Mouse (Mus musculus) limb, embryonic 10.5 days (tissue): ENCODE results near the gene Paxbp1. TPM values are rescaled to one million over a fixed set of nuclear protein-coding genes. Genes with fewer than 3 reads are reported as not detected.
A peak's percentile ranks its signal among the peaks of the same experiment; 100 is the strongest.

Experiments used
- DNase-seq: peaks from one replicate; pipeline ENCODE4 v3.0.0-alpha.2; 2017; ENCODE audit warnings: low spot score
- H3K27ac ChIP-seq: fragments of 300-500 bp; sonication (generic); 2 replicates; pipeline ENCODE4 v1.5.1; 2016; ENCODE audit warnings: mild to moderate bottlenecking
- H3K27me3 ChIP-seq: fragments of 300-500 bp; sonication (generic); 2 replicates; pipeline ENCODE4 v1.6.1; 2016; ENCODE audit warnings: low read depth, mild to moderate bottlenecking; ENCODE audit not compliant: poor library complexity, severe bottlenecking
- H3K36me3 ChIP-seq: fragments of 300-500 bp; sonication (generic); 2 replicates; pipeline ENCODE4 v1.6.1; 2016; ENCODE audit warnings: mild to moderate bottlenecking, moderate library complexity
- H3K4me1 ChIP-seq: fragments of 300-500 bp; sonication (generic); 2 replicates; pipeline ENCODE4 v1.6.1; 2016
- H3K4me3 ChIP-seq: fragments of 300-500 bp; sonication (generic); 2 replicates; pipeline ENCODE4 v1.5.1; 2016; ENCODE audit warnings: mild to moderate bottlenecking, moderate library complexity
- H3K9me3 ChIP-seq: fragments of 300-500 bp; sonication (generic); replicated peaks from 2 replicates; pipeline ENCODE4 v1.6.1; 2016; ENCODE audit warnings: mild to moderate bottlenecking
- WGBS: fragments of 180-500 bp; shearing (Covaris S2); methylation state at CpG from one replicate; pipeline ENCODE4 v1.1.7; 2016; 5-methylcytosine and 5-hydroxymethylcytosine counted together
- polyA plus RNA-seq: library from polyadenylated mRNA; unstranded; fragments of >200 nt; fragmentation: Nextera tagmentation; extraction: Ambion mirVana; gene quantifications from 2 replicates; pipeline ENCODE4 v1.2.1, GENCODE M21; 2016

Paxbp1 gene
- polyA plus RNA-seq, 1 experiment from 2014 or later: 76.1 TPM

GRCm38 (mm10) chr16:91035866-91036265 lies 8.5 kb downstream of the Paxbp1 start:
- H3K9me3 ChIP-seq: no peaks in the 10 kb centered on the region
- H3K4me1 ChIP-seq: no peaks in the 10 kb centered on the region
- WGBS: 91% methylated on average over 10 of the region's 10 CpGs
- H3K36me3 ChIP-seq: peaks cover 96% of the 10 kb centered on the region
- no peaks in the 10 kb centered on the region for H3K27me3 ChIP-seq
- no peak for DNase-seq
- H3K27ac ChIP-seq: no peak overlapping the region
- H3K4me3 ChIP-seq: no peak overlapping the region

- H3K36me3 ChIP-seq: peaks cover 97% of the 10 kb centered on the region
- DNase-seq: no peak
- no peak overlapping the region for H3K27ac ChIP-seq
- no peaks in the 10 kb centered on the region for H3K4me1 ChIP-seq
- no peaks in the 10 kb centered on the region for H3K27me3 ChIP-seq
- 94% methylated on average over 4 of the region's 4 CpGs for WGBS
- H3K4me3 ChIP-seq: no peak overlapping the region
- H3K9me3 ChIP-seq: no peaks in the 10 kb centered on the region
Observed at GRCm38 (mm10) chr16:91030751-91031150, 13.6 kb downstream of the Paxbp1 start.

GRCm38 (mm10) chr16:91029901-91030300 lies 14.4 kb downstream of the Paxbp1 start:
- no peak overlapping the region for H3K27ac ChIP-seq
- peaks cover 99% of the 10 kb centered on the region for H3K36me3 ChIP-seq
- no peak overlapping the region for H3K4me3 ChIP-seq
- H3K9me3 ChIP-seq: no peaks in the 10 kb centered on the region
- H3K27me3 ChIP-seq: no peaks in the 10 kb centered on the region
- H3K4me1 ChIP-seq: no peaks in the 10 kb centered on the region
- no peak for DNase-seq
- 95% methylated on average over 2 of the region's 2 CpGs for WGBS

- no peaks in the 10 kb centered on the region for H3K4me1 ChIP-seq
- no peaks in the 10 kb centered on the region for H3K9me3 ChIP-seq
- H3K27ac ChIP-seq: no peak overlapping the region
- WGBS: 92% methylated on average over 8 of the region's 8 CpGs
- H3K27me3 ChIP-seq: no peaks in the 10 kb centered on the region
- H3K4me3 ChIP-seq: no peak overlapping the region
- no peak for DNase-seq
- peaks cover 99% of the 10 kb centered on the region for H3K36me3 ChIP-seq
Observed at GRCm38 (mm10) chr16:91029161-91029743, 15.1 kb downstream of the Paxbp1 start.

- no peaks in the 10 kb centered on the region for H3K27me3 ChIP-seq
- H3K36me3 ChIP-seq: peaks cover 99% of the 10 kb centered on the region
- H3K9me3 ChIP-seq: no peaks in the 10 kb centered on the region
- no peak for DNase-seq
- 93% methylated on average over 4 of the region's 4 CpGs for WGBS
- no peak overlapping the region for H3K4me3 ChIP-seq
- no peaks in the 10 kb centered on the region for H3K4me1 ChIP-seq
- H3K27ac ChIP-seq: no peak overlapping the region
Observed at GRCm38 (mm10) chr16:91026290-91026689, 18.1 kb downstream of the Paxbp1 start.

GRCm38 (mm10) chr16:91023384-91023783 lies 21.0 kb downstream of the Paxbp1 start:
- H3K27ac ChIP-seq: no peak overlapping the region
- H3K27me3 ChIP-seq: no peaks in the 10 kb centered on the region
- H3K36me3 ChIP-seq: peaks cover 99% of the 10 kb centered on the region
- H3K4me3 ChIP-seq: no peak overlapping the region
- peak; percentile 48 for DNase-seq
- WGBS: 97% methylated on average over 1 of the region's 1 CpGs
- H3K4me1 ChIP-seq: no peaks in the 10 kb centered on the region
- no peaks in the 10 kb centered on the region for H3K9me3 ChIP-seq

- no peak for DNase-seq
- peaks cover 98% of the 10 kb centered on the region for H3K36me3 ChIP-seq
- H3K4me1 ChIP-seq: no peaks in the 10 kb centered on the region
- H3K27ac ChIP-seq: no peak overlapping the region
- no peaks in the 10 kb centered on the region for H3K27me3 ChIP-seq
- 92% methylated on average over 10 of the region's 10 CpGs for WGBS
- H3K4me3 ChIP-seq: no peak overlapping the region
- H3K9me3 ChIP-seq: no peaks in the 10 kb centered on the region
Observed at GRCm38 (mm10) chr16:91020842-91021483, 23.4 kb downstream of the Paxbp1 start.

GRCm38 (mm10) chr16:91019476-91019875 lies 24.9 kb downstream of the Paxbp1 start:
- peaks cover 98% of the 10 kb centered on the region for H3K36me3 ChIP-seq
- H3K4me1 ChIP-seq: no peaks in the 10 kb centered on the region
- no peak overlapping the region for H3K27ac ChIP-seq
- WGBS: 97% methylated on average over 4 of the region's 4 CpGs
- H3K4me3 ChIP-seq: no peak overlapping the region
- H3K27me3 ChIP-seq: no peaks in the 10 kb centered on the region
- H3K9me3 ChIP-seq: no peaks in the 10 kb centered on the region
- DNase-seq: no peak

- no peak for DNase-seq
- no peaks in the 10 kb centered on the region for H3K9me3 ChIP-seq
- peaks cover 5% of the 10 kb centered on the region; the same call in 1 of the 2 replicates for H3K4me1 ChIP-seq
- no peaks in the 10 kb centered on the region for H3K27me3 ChIP-seq
- H3K4me3 ChIP-seq: no peak overlapping the region
- WGBS: 93% methylated on average over 4 of the region's 4 CpGs
- H3K27ac ChIP-seq: no peak overlapping the region
- peaks cover 74% of the 10 kb centered on the region for H3K36me3 ChIP-seq
Observed at GRCm38 (mm10) chr16:91015761-91016160, 28.6 kb downstream of the Paxbp1 start.

GRCm38 (mm10) chr16:91011847-91012246 lies 32.5 kb downstream of the Paxbp1 start:
- Histone ChIP-seq H3K27me3 (no peaks in the 10 kb centered on the region), H3K9me3 (no peaks in the 10 kb centered on the region), H3K4me1 (peaks cover 12% of the 10 kb centered on the region), H3K27ac (no peak overlapping the region), H3K4me3 (peak overlapping the region; percentile 72), H3K36me3 (peaks cover 35% of the 10 kb centered on the region)
- no peak for DNase-seq
- WGBS: 51% methylated on average over 3 of the region's 3 CpGs

GRCm38 (mm10) chr16:91011021-91011683 lies 33.2 kb downstream of the Paxbp1 start, which contains the start of gene Synj1:
Gene Synj1 (minus strand): TSS chr16:91011308.
- Histone ChIP-seq H3K27me3 (no peaks in the 10 kb centered on the region), H3K4me3 (peak within 1 kb of the TSS; percentile 72), H3K36me3 (peaks cover 29% of the 10 kb centered on the region), H3K9me3 (no peaks in the 10 kb centered on the region), H3K4me1 (peaks cover 12% of the 10 kb centered on the region), H3K27ac (peak within 1 kb of the TSS; percentile 86)
- DNase-seq: peak; percentile 93
- under 1% methylated on average over 66 of the region's 66 CpGs for WGBS

- under 1% methylated on average over 42 of the region's 42 CpGs for WGBS
- Histone ChIP-seq H3K4me1 (peaks cover 12% of the 10 kb centered on the region), H3K4me3 (peak overlapping the region; percentile 72), H3K27me3 (no peaks in the 10 kb centered on the region), H3K36me3 (peaks cover 24% of the 10 kb centered on the region), H3K27ac (peak overlapping the region; percentile 86), H3K9me3 (no peaks in the 10 kb centered on the region)
- no peak for DNase-seq
Observed at GRCm38 (mm10) chr16:91010581-91011020, 33.7 kb downstream of the Paxbp1 start.

- H3K4me1 ChIP-seq: peaks cover 12% of the 10 kb centered on the region
- WGBS: 2% methylated on average over 19 of the region's 19 CpGs
- H3K9me3 ChIP-seq: no peaks in the 10 kb centered on the region
- H3K36me3 ChIP-seq: peaks cover 18% of the 10 kb centered on the region
- H3K27me3 ChIP-seq: no peaks in the 10 kb centered on the region
- H3K27ac ChIP-seq: peak overlapping the region; percentile 86
- peak overlapping the region; percentile 72 for H3K4me3 ChIP-seq
- DNase-seq: no peak
Observed at GRCm38 (mm10) chr16:91009942-91010529, 34.3 kb downstream of the Paxbp1 start.
